Mouse (Mus musculus) right cerebral cortex, postnatal 10 days (tissue): ENCODE measurements around the gene Pdia6.

Source experiments
- DNase-seq, 2 experiments: peaks; one replicate each; pipeline ENCODE4 v3.0.0; 2021; ENCODE audit warnings: low spot score in 2 of 2

Pdia6 gene

DNA sequence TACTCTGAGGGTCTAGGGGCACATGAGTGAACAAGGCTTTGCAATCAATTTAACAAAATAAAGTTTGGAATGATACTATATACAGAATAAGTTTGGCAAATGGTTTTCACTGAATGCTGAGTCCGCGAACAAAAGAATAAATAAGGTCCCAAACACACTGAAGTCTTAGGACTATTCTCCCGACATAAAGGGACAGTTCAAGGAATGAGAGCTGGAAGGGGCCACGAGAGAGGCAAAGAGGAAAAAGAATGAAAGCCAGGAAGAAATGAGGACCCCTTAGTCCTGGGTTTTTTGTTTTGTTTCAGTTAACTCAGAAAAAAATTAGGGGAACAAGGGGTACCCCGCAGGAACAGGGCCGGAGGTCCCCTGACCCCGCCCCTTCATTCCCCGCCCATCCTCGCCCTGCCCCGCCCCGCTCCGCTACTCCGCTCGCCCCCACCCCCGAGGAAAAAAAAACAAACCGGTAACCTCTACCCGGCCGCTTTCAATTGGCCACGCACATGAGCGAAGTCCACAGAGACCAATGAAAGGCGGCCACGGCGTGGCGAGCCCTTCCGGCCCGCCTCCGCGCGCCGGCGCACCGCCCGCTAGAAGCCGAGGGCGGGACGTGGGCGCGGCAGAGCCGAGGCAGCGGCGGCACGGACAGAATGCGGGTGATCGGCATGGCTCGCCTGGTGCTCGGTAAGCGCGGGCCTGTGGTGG is at the start of gene Pdia6:
TSS of gene Pdia6 (plus strand) at position 575 of the 702 bp plus-strand sequence.
- peak; percentile 95 to 96 for DNase-seq

DNA sequence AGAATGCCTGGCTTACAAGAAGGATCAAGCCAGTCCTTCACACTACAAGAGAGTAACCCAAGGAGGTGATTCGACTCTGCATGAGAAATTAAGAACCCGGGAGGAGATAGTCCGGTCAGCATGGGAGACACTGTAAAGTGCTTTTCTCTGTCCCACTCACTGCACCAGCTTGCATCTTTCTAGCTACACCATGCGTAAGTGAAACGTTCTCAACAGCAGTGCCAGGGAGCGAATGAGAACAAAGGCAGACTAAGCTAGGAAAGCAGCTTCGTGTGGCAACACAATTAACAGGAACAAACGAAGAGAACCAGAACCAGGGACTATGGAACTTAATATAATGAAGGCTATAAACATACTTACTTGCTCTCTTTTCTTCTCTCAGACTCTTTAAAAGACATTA is 48.0 kb upstream of the Pdia6 start:
- DNase-seq = no peak

DNA sequence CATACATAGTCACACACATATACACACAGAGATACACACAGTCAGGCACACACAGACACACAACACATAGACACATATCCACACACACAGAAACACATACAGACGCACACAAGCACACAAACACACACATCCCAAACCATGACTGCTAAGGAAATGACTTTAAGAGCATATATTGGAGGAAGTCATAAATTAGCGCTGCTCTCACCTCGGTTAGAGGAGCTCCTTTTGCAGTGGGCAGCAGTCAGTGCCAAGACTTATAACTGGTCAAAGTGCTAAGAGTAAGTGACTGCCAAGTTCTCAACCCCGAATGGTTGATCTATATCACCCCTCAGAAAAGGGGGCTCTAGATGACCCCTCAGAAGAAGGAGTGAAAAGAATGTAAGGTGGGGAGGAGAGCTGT is 47.2 kb upstream of the Pdia6 start:
- no peak for DNase-seq

DNA sequence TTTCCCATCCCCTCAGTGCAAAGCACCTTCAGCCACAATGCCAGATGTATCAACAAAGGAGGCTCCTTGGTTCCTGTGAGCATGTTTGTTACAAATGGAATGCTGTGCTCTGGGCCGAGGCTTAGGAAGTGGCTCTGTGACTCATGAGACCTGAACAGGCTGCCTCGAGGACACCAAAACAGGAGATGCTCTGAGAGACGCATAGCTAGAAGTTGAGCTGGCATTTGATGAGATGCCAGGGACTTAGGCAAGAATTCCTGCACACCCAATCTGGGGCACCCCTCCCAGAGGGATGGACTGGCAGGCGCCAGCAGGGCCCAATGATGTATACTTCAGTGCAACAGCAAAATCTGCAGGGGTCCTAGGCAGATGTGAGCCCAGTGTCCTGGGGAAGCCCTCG is 45.7 kb upstream of the Pdia6 start:
- DNase-seq = peak in 1 of 2 experiments; percentile 25

DNA sequence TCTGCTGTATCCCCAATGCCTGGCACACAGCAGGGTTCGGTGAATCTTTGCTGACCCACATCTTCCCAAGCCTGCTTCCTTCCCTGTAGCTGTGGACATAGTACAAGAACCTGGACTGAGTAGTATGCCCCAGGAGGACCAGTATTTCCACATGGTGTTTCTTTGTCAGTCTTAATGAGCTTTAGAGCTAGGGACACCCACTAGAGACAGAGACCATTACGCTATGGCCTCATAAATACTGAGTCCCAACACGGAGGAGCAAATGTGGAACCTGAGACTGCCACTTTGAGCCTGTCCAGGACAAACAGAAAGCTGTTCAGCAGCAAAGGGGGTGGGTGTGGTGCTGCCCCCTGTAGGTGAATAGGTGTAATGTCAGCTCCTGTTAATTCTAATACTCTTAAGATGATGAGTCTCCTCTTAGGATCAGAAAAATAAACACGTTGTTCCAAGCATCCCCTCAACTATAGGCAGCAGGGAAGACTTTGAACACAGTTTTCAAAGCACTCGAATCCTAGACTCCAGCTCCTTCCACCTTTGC is 44.4 kb upstream of the Pdia6 start:
- DNase-seq = no peak

DNA sequence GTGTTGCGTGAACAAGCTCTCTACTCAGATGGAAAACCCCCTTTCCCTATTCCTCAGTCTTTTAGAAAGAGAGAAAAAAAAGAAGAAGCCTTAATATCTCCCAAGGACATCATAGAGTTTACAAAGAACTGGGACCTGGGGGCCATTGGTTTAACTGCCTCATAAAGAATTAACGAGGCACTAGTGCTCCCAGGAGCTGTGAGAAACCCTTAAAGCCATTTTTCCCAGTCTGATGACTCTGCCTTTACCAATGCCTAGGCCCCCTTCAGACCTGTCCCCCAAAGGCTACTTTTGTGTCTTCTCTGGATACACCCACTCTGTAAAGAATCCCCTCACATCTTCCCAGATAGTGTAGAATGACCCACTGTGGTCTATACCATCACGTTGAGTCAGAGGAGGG is 43.3 kb upstream of the Pdia6 start:
- no peak for DNase-seq

DNA sequence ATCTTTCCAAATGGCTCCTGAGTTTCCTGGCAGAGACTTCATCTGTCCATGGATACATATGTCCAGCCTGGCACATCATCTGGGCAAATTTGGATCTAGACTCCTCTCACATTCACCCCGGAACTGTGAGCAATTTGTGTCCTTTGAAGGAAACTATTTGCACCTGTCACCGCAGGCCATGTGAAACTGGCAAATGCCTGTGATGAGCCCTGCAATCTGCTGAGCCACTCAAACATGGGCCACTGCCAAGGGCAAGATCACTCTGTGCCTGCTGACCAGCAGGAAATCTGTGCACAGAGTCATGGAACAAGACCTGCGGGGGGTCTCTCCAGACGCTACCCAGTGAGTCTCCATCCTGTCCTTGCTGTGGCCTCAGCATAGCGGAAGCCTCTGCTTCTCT is 41.3 kb upstream of the Pdia6 start:
- no peak for DNase-seq

DNA sequence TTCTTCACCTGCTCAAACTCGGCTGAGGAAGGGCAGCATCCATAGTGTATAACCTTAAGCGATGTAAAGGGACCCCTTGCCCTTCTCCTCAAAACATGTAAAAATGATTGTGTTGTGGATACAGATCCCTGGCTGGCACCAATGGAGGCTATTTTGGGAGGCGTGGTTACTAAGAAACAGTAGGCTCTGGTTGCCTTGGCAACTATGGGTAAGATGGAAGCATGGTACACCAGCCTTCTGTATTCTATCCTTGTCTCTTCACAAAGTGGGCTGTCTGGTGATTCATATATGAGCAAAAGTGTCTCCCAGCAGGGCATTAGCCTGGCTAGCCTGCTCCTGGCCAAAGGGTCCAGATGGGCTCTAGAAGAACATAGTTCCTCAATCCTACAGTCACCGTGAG is 38.4 kb upstream of the Pdia6 start:
- peak; percentile 76 to 91 for DNase-seq

DNA sequence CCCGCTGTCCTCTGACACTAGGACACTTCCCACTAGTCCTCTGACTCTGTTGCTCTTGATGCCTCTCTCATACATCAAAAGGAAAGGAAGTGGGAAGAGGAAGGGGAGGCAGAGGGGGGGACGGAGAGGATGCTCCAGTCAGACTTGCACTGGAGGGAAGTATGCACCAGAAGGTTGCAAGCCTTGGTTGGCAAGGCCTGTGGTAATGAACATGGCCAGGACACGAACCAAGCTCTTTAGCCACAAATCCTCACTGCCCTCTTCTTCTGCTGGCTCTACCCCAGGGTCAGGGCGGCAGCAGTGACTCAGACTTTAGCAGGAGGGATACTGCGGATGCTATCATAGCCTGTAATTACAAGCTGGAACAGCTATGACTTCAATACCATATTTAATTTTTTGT is 35.8 kb upstream of the Pdia6 start:
- DNase-seq = no peak

DNA sequence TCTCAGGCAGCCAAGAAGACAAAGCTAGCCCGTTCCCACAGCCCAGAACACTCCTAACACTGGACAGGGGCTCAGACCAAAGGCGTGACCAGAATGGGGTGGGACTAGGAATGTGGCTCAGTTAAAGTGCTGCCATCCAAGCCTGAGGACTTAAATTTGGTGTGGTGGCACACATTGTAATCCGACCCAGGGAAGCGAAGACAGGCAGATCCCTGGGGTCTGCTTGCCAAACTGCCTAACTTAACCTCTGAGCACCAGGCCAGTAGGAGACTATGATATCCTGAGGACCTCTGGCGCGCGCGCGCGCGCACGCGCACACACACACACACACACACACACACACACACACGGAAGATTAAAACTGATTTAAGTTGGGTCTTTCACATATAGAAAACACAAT is 34.8 kb upstream of the Pdia6 start:
- DNase-seq = no peak

DNA sequence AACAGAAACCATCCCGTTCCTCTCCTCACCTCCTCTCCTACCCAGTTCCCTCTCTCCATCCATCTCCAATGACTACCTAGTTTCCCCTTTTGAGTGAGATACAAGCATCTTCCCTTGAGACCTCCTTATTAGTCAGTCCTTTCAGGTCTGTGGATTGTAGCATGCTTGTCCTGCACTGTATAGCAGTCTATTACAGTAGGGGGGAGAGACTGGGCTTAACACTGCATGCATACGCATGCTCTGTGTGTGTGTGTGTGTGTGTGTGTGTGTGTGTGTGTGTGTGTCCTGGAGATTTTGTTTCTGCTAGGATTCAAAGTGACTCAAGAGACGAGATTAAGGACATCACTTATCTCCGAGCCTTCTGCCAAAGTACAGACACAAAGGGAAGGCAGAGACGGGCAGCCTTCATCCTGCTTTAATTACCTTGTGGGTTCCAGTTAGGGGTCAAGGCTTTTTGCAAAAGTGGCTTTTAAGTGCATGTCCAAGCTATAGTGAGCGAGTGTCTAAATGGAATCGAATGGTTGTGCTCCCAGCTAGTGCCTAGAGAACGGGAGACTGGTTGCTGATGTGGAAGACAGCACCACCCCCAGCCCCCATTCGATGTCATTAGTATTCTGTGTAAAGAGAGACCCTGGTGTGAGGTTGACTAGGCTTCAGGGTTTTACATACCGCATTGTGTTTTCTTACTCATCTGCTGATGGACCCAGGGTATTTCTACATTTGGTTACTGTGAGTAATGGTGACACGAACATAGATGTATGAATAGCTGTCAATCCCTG is 30.6 kb upstream of the Pdia6 start:
- DNase-seq = no peak

DNA sequence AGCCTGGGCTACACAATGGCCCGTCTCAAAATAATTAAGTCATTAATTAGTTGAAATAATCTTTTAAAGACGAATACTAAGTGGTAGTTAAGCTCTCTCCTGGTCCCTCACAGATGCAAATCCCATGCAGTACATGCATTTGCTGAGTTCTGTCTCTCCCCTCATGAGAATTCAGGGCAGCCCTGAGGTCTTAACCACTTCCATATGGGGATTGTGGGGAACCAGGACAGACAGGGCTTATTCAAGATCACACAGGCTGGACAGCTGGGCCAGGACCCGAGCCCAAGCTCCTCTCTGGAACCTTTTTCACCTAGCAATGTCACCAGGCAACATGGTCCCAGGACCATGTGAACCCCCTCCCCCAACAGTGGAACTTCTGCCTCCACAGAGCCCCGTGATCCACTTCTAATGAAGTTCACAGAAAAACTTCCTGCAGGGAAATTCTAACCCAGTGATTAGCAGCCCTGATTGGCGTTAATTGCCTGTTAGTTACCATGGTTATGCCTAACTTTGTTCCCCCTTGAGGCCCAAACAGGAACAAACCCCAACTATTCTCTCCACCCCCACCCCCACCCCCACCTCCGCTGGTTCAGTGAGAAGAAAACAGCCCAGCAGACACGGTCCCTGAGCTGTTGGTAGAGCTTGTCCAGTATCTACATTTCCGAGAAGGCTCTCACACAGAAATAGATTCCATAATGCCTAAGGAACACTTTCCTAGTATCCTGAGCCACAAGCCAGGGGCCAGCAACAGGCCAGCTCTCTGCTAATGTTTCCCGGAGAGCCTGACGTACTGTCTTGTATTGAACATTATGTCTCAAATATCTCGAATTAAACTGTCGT is 27.5 kb upstream of the Pdia6 start:
- peak in 1 of 2 experiments; percentile 22 for DNase-seq

DNA sequence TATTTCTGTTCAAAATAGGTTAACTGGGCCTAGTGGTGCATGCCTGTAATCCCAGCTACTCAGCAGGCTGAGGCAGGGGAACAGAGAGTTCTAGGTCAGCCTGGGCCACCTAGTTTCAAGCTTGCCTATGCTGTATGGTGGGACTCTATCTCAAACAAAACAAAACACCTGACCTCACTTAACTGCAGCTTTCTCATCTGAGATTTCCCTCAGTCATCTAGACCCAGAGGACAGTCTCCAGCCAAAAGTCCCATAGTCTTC is 27.0 kb upstream of the Pdia6 start:
- no peak for DNase-seq

DNA sequence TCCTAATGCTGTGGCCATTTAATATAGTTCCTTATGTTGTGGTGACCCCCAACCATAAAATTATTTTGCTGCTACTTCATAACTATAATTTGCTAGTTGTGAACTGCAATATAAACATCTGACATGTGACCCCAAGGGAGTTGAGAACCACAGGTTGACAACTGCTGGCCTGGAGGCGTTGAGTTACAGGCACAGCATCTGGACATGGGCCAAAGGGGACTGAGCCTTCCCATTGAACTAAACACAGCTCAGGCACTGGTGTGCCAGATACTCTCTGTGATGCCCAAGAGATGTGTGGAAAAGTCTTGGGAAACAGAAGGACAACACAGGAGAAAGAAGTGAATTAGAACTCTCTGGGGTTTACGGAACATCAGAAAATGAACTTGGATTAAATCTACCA is 25.3 kb upstream of the Pdia6 start:
- DNase-seq = no peak

DNA sequence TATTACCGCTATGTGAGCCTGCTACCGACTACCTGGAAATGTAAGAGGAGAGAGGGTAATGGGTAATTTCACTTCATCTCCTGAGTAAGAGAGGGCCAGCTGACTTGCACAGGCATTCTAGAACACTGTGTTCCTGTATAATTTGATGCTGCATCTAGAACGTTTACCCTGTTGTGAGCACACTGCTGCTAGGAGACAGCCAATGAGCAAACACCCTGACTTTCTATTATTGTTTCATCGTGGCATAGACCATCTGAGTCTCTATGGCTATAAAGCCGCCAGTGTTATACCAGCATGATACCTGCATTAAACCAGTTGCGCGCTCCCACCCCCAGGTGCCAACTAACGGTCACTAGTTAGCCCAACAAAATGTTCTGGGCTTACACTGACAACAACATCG is 24.7 kb upstream of the Pdia6 start:
- DNase-seq = no peak

DNA sequence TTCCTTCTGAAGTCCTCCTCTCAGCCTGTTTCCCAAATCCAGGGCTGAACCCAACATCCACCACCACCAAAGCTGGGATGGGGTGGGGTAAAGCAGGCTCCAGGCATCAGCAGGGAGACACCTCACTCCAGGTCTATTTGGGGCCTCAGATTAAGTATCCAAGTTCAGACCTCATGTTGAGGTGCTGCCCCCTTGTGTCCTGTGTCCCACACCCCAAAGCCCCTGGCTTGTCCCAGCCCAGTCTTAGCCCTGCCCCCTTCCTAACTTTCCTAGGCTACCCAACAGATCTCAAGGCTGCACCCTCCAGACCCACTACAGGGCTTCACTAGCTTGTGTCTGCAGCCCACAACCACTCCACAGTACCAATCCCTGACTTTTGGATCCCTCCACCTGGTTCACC is 24.3 kb upstream of the Pdia6 start:
- DNase-seq = no peak

DNA sequence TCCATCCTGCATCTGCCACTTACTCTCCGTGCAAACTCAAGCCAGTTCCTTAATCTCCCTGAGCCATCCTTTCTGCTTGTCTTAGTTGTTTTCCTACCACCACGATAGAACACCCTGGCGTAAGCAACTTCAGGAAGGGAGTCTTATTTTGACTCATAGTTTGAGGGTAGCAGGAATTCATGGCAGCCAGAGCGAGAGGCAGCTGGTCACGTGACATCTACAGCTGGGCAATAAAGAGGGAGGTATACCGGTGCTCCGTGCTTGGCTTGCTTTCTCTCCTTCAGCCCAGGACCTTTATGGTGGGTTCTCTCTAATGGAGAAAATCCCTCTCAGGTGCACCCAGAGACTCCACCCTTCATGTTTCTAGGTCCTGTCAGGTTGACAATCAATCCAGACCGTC is 15.4 kb upstream of the Pdia6 start:
- DNase-seq = peak in 1 of 2 experiments; percentile 9

DNA sequence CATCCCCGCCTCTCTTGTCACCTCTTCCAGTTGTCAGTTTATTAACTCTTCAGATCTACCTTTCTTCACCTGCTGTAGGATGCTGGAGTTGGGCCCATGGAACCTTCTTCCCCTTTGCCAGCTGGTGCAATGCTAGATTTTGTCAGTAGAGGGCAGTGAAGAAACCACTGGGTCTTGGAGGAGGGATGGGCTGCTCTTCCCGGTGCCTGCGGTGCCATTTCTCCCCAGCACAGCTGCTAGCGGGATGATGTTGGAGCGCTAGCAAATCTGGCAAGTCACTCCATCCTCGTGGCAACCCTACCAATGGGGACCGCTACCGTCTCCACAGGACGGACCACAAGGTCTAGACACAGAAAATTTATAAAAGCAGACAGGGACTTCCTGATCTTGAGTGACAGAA is 13.3 kb upstream of the Pdia6 start:
- DNase-seq = peak; percentile 81 to 85

DNA sequence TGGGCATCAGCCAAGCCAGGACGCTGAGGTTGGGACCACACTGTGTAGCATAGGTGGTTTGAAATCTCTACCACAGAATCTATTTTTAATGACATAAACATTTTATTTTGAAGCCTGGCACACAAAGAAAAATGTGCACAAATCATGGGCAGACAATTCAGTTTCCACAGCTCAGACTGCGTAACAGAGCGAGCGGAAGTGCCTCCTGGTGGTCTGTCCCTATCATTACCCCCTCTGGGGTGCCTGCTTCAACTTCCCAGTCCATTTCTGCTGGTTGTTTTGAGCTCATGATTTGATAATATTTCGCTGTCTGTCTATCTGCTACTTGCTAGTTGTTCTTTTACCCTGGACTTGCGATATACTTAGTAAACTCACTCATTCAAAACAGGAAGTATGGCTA is 10.7 kb upstream of the Pdia6 start:
- DNase-seq = peak; percentile 65

DNA sequence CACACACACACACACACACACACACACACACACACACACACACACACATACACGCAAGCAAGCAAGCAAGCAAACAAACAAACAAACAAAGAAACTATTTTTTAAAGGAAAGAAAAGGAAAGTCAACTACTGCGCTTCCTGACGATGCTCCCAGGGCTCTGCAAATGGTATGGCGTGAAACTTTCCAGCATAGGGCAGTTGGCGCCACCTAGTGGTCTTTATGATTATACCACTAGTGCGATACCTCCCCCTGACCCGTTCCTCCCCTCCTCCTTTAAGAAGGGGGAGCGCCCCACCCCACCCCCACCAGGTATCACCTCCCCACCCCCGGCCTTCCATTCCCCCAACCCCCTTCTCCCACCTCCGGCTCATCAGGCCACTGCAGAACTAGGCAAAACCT is 9.4 kb upstream of the Pdia6 start:
- peak; percentile 76 to 78 for DNase-seq

DNA sequence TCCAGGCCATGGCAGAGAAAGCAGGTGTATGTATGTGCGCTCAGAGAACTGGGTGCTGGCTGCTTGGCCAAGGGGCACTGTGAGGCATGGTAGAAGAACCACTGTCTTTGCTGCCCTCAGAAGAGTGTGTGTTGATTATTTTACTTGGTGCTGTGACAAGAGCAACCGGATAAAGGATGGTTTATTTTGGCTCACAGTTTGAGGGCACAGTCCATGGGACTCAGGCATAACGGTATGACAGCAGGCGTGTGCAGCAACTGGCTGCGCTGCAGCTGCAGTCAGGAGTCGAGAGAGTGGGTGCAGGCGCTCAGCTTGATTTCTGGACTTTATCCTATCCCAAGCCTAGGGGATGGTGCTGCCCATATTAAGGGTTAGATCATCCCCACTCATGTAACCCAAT is 7.9 kb upstream of the Pdia6 start:
- no peak for DNase-seq

DNA sequence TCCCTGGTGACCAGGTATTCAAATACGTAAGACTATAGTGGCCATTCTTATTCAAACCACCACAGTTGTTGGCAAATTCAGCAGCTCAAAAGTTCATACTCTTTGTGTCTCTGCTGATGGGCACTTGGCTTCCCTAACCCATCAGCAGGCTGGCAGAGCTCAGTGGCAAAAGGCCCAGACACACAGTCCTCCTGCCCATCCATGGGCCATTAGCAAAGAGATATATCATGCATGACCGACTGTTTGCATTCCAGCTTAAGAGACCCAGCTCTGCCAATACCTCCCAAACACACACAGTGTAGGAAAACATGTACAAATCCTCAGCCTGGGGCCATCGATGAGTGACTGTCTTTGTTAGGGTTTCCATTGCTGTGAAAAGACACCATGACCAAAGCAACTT is 5.3 kb upstream of the Pdia6 start:
- no peak for DNase-seq

DNA sequence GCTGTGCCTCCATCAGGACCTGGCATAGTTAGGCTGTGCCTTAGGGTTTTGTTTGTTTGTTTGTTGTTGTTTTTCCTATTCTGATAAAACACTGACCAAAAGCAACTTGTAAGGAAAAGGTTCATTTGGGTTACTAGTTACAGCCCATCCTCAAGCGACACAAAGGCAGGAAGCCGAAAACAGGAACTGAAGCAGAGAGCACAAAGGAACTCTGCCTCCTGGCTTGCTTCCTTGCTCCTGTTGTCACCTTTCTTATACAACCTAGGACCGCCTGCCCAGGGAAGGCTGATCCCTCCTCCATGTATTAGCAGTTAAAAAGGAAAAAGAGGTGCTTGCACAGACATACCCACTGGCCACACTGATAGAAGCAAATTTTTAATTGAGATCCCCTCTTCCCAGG is 2.5 kb upstream of the Pdia6 start:
- DNase-seq = no peak
